Mouse (Mus musculus) intestine, embryonic 16.5 days (tissue): ENCODE results near the gene Sla2. TPM values are rescaled to one million over a fixed set of nuclear protein-coding genes. Genes with fewer than 3 reads are reported as not detected.
"Not testable (repeated sequence)": the region's sequence is repeated elsewhere in the genome, so short reads cannot be mapped to it uniquely, and the experiment has no call there.

Experiments
- ATAC-seq: fragments of 200-750 bp; cut with Nextera tagmentation; 2 replicates; pipeline ENCODE4 v1.8.0; 2017; ENCODE audit warnings: moderate TSS enrichment, moderate library complexity
- H3K27ac ChIP-seq: fragments of 300-500 bp; sonication (generic); 2 replicates; pipeline ENCODE4 v1.5.1; 2014; ENCODE audit warnings: mild to moderate bottlenecking, low read length
- H3K27me3 ChIP-seq: fragments of 300-500 bp; sonication (generic); replicated peaks from 2 replicates; pipeline ENCODE4 v1.6.1; 2014; ENCODE audit warnings: low read length, control low read depth, mixed read lengths; ENCODE audit not compliant: control insufficient read depth, insufficient read depth
- H3K36me3 ChIP-seq: fragments of 300-500 bp; sonication (generic); 2 replicates; pipeline ENCODE4 v1.6.1; 2014; ENCODE audit warnings: low read length, control low read depth; ENCODE audit not compliant: control insufficient read depth, insufficient read depth
- H3K4me1 ChIP-seq: fragments of 300-500 bp; sonication (generic); 2 replicates; pipeline ENCODE4 v1.6.1; 2014; ENCODE audit warnings: low read length, control low read depth, mixed read lengths; ENCODE audit not compliant: control insufficient read depth, insufficient read depth
- H3K4me2 ChIP-seq: fragments of 300-500 bp; sonication (generic); 2 replicates; pipeline ENCODE4 v1.6.1; 2014; ENCODE audit warnings: low read depth, low read length, control low read depth
- H3K4me3 ChIP-seq: fragments of 300-500 bp; sonication (generic); 2 replicates; pipeline ENCODE4 v1.5.1; 2014; ENCODE audit warnings: mild to moderate bottlenecking, low read length
- H3K9ac ChIP-seq: fragments of 300-500 bp; sonication (generic); 2 replicates; pipeline ENCODE4 v1.6.1; 2014; ENCODE audit warnings: low read depth, low read length
- H3K9me3 ChIP-seq: fragments of 300-500 bp; sonication (generic); 2 replicates; pipeline ENCODE4 v1.6.1; 2016; ENCODE audit warnings: low read length, control low read depth; ENCODE audit not compliant: control insufficient read depth
- whole genome bisulfite sequencing: fragments of 180-500 bp; shearing (Covaris S2); extraction: QIAGEN DNeasy Blood & Tissue Kit; methylation state at CpG from one replicate; pipeline ENCODE4 v1.1.7; 2014; 5-methylcytosine and 5-hydroxymethylcytosine counted together
- polyA plus RNA-seq: library from polyadenylated mRNA; unstranded; fragments of >200 nt; fragmentation: Nextera tagmentation; extraction: Ambion mirVana; gene quantifications from 2 replicates; pipeline ENCODE4 v1.2.1, GENCODE M21; 2015

The Sla2 gene
- polyA plus RNA-seq, result 0.54 and 0.71 TPM in 2 replicates

- H3K27ac ChIP-seq, result no peak within 1 kb of the TSS
- H3K36me3 ChIP-seq, result no peaks in the 10 kb centered on the region
- no peak within 1 kb of the TSS for H3K9ac ChIP-seq
- 61% methylated on average over 6 of the region's 6 CpGs for WGBS
- H3K27me3 ChIP-seq, result no peaks in the 10 kb centered on the region
- no peak for ATAC-seq
- H3K4me3 ChIP-seq, result no peak within 1 kb of the TSS
- H3K4me1 ChIP-seq, result no peaks in the 10 kb centered on the region
- H3K4me2 ChIP-seq, result no peak within 1 kb of the TSS
- H3K9me3 ChIP-seq, result no peaks in the 10 kb centered on the region
Observed at GRCm38 (mm10) chr2:156887017-156887416, at the start of gene Sla2. Gene Sla2, minus strand, starts transcription at chr2:156887192.

DNA sequence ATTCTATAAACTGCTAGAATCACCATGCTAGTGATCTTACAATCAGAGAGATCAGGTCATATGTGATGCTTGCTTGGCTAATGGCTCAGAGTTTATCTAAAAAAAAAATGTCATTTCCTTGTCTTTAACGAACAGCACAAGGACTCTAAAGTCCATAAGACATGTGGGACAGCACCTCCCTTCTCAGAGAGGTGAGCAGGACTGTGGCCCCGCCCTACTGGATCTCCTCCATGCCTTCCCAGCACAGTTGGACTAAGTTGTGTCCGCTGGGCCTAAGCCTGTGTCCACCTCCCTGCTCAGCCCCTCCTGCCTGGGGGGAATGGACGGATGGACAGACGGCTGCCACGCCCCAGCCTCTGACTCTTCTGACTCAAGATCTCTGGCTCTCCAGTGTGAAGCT is 48.0 kb upstream of the Sla2 start:
- no peak overlapping the region for H3K27ac ChIP-seq
- no peaks in the 10 kb centered on the region for H3K9me3 ChIP-seq
- no peak overlapping the region for H3K9ac ChIP-seq
- no peaks in the 10 kb centered on the region for H3K27me3 ChIP-seq
- H3K36me3 ChIP-seq, result no peaks in the 10 kb centered on the region
- ATAC-seq, result peak; percentile 72
- no peaks in the 10 kb centered on the region for H3K4me1 ChIP-seq
- H3K4me3 ChIP-seq, result no peak overlapping the region
- no peak overlapping the region for H3K4me2 ChIP-seq
- WGBS, result 78% methylated on average over 6 of the region's 6 CpGs

GRCm38 (mm10) chr2:156933426-156933825 is 46.4 kb upstream of the Sla2 start:
- 86% methylated on average over 1 of the region's 1 CpGs for WGBS
- no peak overlapping the region for H3K4me2 ChIP-seq

GRCm38 (mm10) chr2:156931421-156931820 is 44.4 kb upstream of the Sla2 start:
- H3K4me2 ChIP-seq, result no peak overlapping the region
- ATAC-seq, result no peak

More at GRCm38 (mm10) chr2:156933426-156933825, 46.4 kb upstream of the Sla2 start:
- Histone ChIP-seq H3K36me3 (no peaks in the 10 kb centered on the region), H3K9ac (no peak overlapping the region), H3K27ac (no peak overlapping the region), H3K27me3 (no peaks in the 10 kb centered on the region), H3K4me3 (no peak overlapping the region), H3K4me1 (no peaks in the 10 kb centered on the region), H3K9me3 (no peaks in the 10 kb centered on the region)
- no peak for ATAC-seq

DNA sequence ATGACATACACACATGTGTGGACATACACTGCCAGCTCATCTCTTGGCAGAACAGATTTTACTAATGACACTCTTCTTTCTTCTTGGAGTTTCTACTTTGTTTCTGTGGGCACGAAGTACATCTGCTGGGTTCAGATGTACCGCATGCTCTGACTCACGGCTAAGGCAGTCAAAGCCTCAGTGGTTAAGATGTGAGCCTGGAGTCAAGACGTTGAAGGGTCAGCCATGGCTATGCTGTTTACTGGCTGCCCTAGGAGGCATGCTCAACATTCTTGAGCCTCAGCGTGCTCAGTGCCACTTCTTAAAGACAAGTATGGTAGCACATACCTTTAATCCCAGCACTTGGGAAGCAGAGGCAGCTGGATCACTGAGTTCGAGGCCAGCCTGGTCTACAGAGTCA is 43.6 kb upstream of the Sla2 start:
- Histone ChIP-seq H3K27ac (no peak overlapping the region), H3K4me1 (no peaks in the 10 kb centered on the region), H3K36me3 (no peaks in the 10 kb centered on the region), H3K9ac (no peak overlapping the region), H3K27me3 (no peaks in the 10 kb centered on the region), H3K9me3 (no peaks in the 10 kb centered on the region), H3K4me3 (no peak overlapping the region), H3K4me2 (no peak overlapping the region)
- WGBS, result 82% methylated on average over 6 of the region's 6 CpGs
- ATAC-seq, result no peak

More at GRCm38 (mm10) chr2:156931421-156931820, 44.4 kb upstream of the Sla2 start:
- WGBS, result 95% methylated on average over 2 of the region's 2 CpGs
- Histone ChIP-seq H3K36me3 (no peaks in the 10 kb centered on the region), H3K9ac (no peak overlapping the region), H3K27ac (no peak overlapping the region), H3K4me3 (no peak overlapping the region), H3K4me1 (no peaks in the 10 kb centered on the region), H3K27me3 (no peaks in the 10 kb centered on the region), H3K9me3 (no peaks in the 10 kb centered on the region)

GRCm38 (mm10) chr2:156929519-156930120 is 42.6 kb upstream of the Sla2 start:
- Histone ChIP-seq H3K9me3 (no peaks in the 10 kb centered on the region), H3K36me3 (no peaks in the 10 kb centered on the region), H3K4me3 (no peak overlapping the region), H3K4me2 (no peak overlapping the region), H3K27ac (no peak overlapping the region), H3K4me1 (no peaks in the 10 kb centered on the region), H3K9ac (no peak overlapping the region), H3K27me3 (no peaks in the 10 kb centered on the region)
- no peak for ATAC-seq
- 60% methylated on average over 11 of the region's 11 CpGs for WGBS

- H3K9me3 ChIP-seq, result no peaks in the 10 kb centered on the region
- no peaks in the 10 kb centered on the region for H3K36me3 ChIP-seq
- no peaks in the 10 kb centered on the region for H3K4me1 ChIP-seq
- H3K27me3 ChIP-seq, result no peaks in the 10 kb centered on the region
- no peak overlapping the region for H3K4me2 ChIP-seq
- WGBS, result 86% methylated on average over 6 of the region's 6 CpGs
- H3K4me3 ChIP-seq, result no peak overlapping the region
- H3K9ac ChIP-seq, result no peak overlapping the region
- H3K27ac ChIP-seq, result no peak overlapping the region
- ATAC-seq, result no peak
Observed at GRCm38 (mm10) chr2:156928606-156929005, 41.6 kb upstream of the Sla2 start.

DNA sequence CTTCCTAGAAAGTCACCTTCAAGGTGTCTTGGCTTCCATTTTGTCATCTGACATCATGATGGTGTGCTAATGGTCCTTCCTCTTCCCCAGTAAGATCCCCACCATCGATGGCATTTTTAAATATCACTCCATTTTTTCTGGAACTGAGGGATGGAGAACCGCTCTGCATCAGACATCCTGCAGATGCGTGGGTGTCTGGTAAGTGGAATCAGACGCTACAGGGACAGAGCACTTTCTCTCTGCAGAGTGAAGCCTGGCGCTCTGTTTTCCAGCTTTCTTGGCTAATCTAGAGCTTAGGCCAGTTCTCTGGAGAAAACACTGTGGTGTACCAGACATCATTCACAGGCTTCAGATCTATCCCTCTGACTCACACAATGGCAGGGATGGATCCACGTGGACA is 40.7 kb upstream of the Sla2 start:
- Histone ChIP-seq H3K4me3 (no peak overlapping the region), H3K4me1 (no peaks in the 10 kb centered on the region), H3K9ac (no peak overlapping the region), H3K27me3 (no peaks in the 10 kb centered on the region), H3K36me3 (no peaks in the 10 kb centered on the region), H3K27ac (no peak overlapping the region), H3K4me2 (no peak overlapping the region), H3K9me3 (no peaks in the 10 kb centered on the region)
- no peak for ATAC-seq
- WGBS, result 90% methylated on average over 6 of the region's 6 CpGs

DNA sequence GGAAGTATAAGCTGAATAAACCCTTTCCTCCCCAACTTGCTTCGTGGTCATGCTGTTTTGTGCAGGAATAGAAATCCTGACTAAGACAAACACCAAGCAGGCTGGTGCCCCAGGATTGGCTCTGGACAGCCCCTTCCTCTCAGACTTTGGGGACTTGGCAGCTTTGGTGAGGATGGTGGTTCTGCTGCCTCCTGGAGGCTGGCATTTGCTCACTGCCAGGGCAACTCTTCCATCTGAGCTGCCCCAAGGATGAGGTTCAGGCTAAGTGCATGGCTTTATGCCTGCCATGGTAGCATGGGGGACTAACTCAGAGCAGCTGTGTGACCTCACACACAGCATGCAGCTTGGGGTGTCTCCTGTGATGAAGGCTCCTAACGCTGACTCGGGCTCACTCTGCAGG is 38.6 kb upstream of the Sla2 start:
- H3K9me3 ChIP-seq, H3K4me3 ChIP-seq, H3K27me3 ChIP-seq, H3K4me1 ChIP-seq, H3K36me3 ChIP-seq, H3K4me2 ChIP-seq, ATAC-seq, H3K27ac ChIP-seq, H3K9ac ChIP-seq: not testable (repeated sequence)
- WGBS, result 88% methylated on average over 3 of the region's 3 CpGs

DNA sequence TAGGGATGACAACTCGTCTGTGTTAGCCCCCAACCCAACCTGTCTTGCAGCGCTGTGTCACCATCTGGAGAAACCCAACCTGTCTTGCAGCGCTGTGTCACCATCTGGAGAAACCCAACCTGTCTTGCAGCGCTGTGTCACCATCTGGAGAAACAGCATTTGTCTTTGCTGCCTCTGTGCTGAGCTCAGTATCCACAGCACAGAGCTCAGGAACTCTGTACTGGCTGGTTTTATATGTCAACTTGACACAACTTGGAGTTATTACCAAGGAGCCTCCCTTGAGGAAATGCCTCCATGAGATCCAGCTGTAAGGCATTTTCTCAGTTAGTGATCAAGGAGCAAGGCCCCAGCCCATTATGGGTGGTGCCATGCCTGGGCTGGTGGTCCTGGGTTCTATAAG is 38.1 kb upstream of the Sla2 start:
- H3K4me2 ChIP-seq, ATAC-seq, H3K9ac ChIP-seq, H3K9me3 ChIP-seq, H3K36me3 ChIP-seq, H3K27ac ChIP-seq, H3K27me3 ChIP-seq, H3K4me3 ChIP-seq, H3K4me1 ChIP-seq: not testable (repeated sequence)
- 93% methylated on average over 4 of the region's 4 CpGs for WGBS
